Mouse (Mus musculus) CH12.LX (cell line): ENCODE results near the gene Phf13. TPM values are rescaled to one million over a fixed set of nuclear protein-coding genes. Genes with fewer than 3 reads are reported as not detected.

ENCODE experiments used
- DNase-seq: peaks from one replicate; pipeline ENCODE4 v3.0.0-alpha.2; 2013; ENCODE audit errors: extremely low read depth
- H3K27ac ChIP-seq: 2 replicates; pipeline ENCODE4 v1.5.1; 2012; ENCODE audit warnings: low read depth, mild to moderate bottlenecking, control low read depth, moderate library complexity; ENCODE audit not compliant: insufficient read depth
- H3K27me3 ChIP-seq: replicated peaks from 2 replicates; pipeline ENCODE3; 2012; ENCODE audit warnings: inconsistent platforms
- H3K36me3 ChIP-seq, 2 experiments: replicated peaks in 1 of 2; 2 replicates each; pipeline versions ENCODE3 to v1.6.1; 2012; ENCODE audit warnings: inconsistent platforms in 1 of 2, low read length in 1 of 2, mild to moderate bottlenecking in 1 of 2, mixed read lengths in 1 of 2, moderate library complexity in 1 of 2; ENCODE audit not compliant: control insufficient read depth in 1 of 2, insufficient read depth in 1 of 2
- H3K4me1 ChIP-seq, 2 experiments: 2 replicates each; pipeline ENCODE4 v1.6.1; 2012; ENCODE audit warnings: inconsistent platforms in 1 of 2, moderate library complexity in 1 of 2; ENCODE audit not compliant: insufficient read depth in 2 of 2, control insufficient read depth in 1 of 2
- H3K4me2 ChIP-seq: 2 replicates; pipeline ENCODE4 v1.6.1; 2012; ENCODE audit warnings: low read depth, mild to moderate bottlenecking, control low read depth; ENCODE audit not compliant: poor library complexity, insufficient read depth, severe bottlenecking
- H3K4me3 ChIP-seq, 3 experiments: fragments of 150-350 bp in 1 of 3; sonication (generic) in 1 of 3; replicated peaks in 1 of 3; 2 replicates each; pipeline versions ENCODE3 to v1.5.1; 2011 to 2012; ENCODE audit warnings: low read depth in 2 of 3, low read length in 2 of 3, mild to moderate bottlenecking in 2 of 3, moderate library complexity in 2 of 3, control low read depth in 1 of 3, improper control_type of control experiment in 1 of 3, inconsistent platforms in 1 of 3, mixed read lengths in 1 of 3; ENCODE audit not compliant: poor library complexity in 1 of 3
- H3K79me2 ChIP-seq: replicated peaks from 2 replicates; pipeline ENCODE4 v1.6.1; 2012; ENCODE audit warnings: mild to moderate bottlenecking, moderate library complexity; ENCODE audit not compliant: control insufficient read depth, poor library complexity, insufficient read depth, severe bottlenecking; ENCODE audit errors: extremely low read depth
- H3K9ac ChIP-seq: 2 replicates; pipeline ENCODE4 v1.6.1; 2012; ENCODE audit warnings: low read depth, mild to moderate bottlenecking, control low read depth, moderate library complexity; ENCODE audit not compliant: insufficient read depth
- H3K9me3 ChIP-seq: replicated peaks from 2 replicates; pipeline ENCODE3; 2012; ENCODE audit warnings: low read length, inconsistent platforms, mixed read lengths
- BHLHE40 ChIP-seq: IDR thresholded peaks from 2 replicates; pipeline ENCODE4 v1.6.1; 2011; ENCODE audit warnings: mild to moderate bottlenecking, low read depth, low read length, improper control_type of control experiment
- CHD1 ChIP-seq: IDR thresholded peaks from 2 replicates; pipeline ENCODE4 v1.6.1; 2012; ENCODE audit warnings: low read depth, low read length, improper control_type of control experiment, inconsistent platforms
- CHD2 ChIP-seq: IDR thresholded peaks from 2 replicates; pipeline ENCODE4 v1.6.1; 2011; ENCODE audit warnings: low read length, improper control_type of control experiment
- CTCF ChIP-seq, 2 experiments: IDR thresholded peaks in 1 of 2; conservative IDR thresholded peaks in 1 of 2; 2 replicates each; pipeline ENCODE4 v1.5.1; 2011 to 2012; ENCODE audit warnings: low read depth in 2 of 2, low read length in 2 of 2, improper control_type of control experiment in 1 of 2, inconsistent platforms in 1 of 2, mild to moderate bottlenecking in 1 of 2, moderate library complexity in 1 of 2
- E2F4 ChIP-seq: IDR thresholded peaks from 2 replicates; pipeline ENCODE4 v1.6.1; 2011; ENCODE audit warnings: low read depth, low read length, improper control_type of control experiment; ENCODE audit not compliant: insufficient replicate concordance
- ELF1 ChIP-seq: IDR thresholded peaks from 2 replicates; pipeline ENCODE4 v1.6.1; 2014; ENCODE audit warnings: low read depth, mild to moderate bottlenecking, inconsistent platforms, low read length, improper control_type of control experiment
- EP300 ChIP-seq: IDR thresholded peaks from 2 replicates; pipeline ENCODE4 v1.6.1; 2011; ENCODE audit warnings: low read length, improper control_type of control experiment
- ETS1 ChIP-seq: conservative IDR thresholded peaks from 2 replicates; pipeline ENCODE4 v1.6.1; 2012; ENCODE audit warnings: low read depth, mild to moderate bottlenecking, inconsistent platforms, low read length, improper control_type of control experiment, moderate library complexity
- HCFC1 ChIP-seq: IDR thresholded peaks from 2 replicates; pipeline ENCODE4 v1.6.1; 2012; ENCODE audit warnings: low read depth, mild to moderate bottlenecking, inconsistent platforms, low read length, improper control_type of control experiment
- JUN ChIP-seq: IDR thresholded peaks from 2 replicates; pipeline ENCODE4 v1.6.1; 2011; ENCODE audit warnings: low read depth, mild to moderate bottlenecking, low read length, improper control_type of control experiment, moderate library complexity; ENCODE audit not compliant: insufficient read depth
- KAT2A ChIP-seq: IDR thresholded peaks from 2 replicates; pipeline ENCODE4 v1.6.1; 2012; ENCODE audit warnings: low read length, improper control_type of control experiment, inconsistent platforms; ENCODE audit not compliant: insufficient replicate concordance
- MAFK ChIP-seq: IDR thresholded peaks from 2 replicates; pipeline ENCODE4 v1.6.1; 2011; ENCODE audit warnings: low read length, improper control_type of control experiment; ENCODE audit not compliant: insufficient replicate concordance
- MAX ChIP-seq: IDR thresholded peaks from 2 replicates; pipeline ENCODE4 v1.6.1; 2011; ENCODE audit warnings: low read length, improper control_type of control experiment
- MAZ ChIP-seq: IDR thresholded peaks from 2 replicates; pipeline ENCODE4 v1.6.1; 2012; ENCODE audit warnings: low read depth, mild to moderate bottlenecking, inconsistent platforms, low read length, improper control_type of control experiment, moderate library complexity
- MEF2A ChIP-seq: IDR thresholded peaks from 2 replicates; pipeline ENCODE4 v1.6.1; 2014; ENCODE audit warnings: low read depth, mild to moderate bottlenecking, inconsistent platforms, low read length, improper control_type of control experiment, borderline replicate concordance
- MXI1 ChIP-seq: IDR thresholded peaks from 2 replicates; pipeline ENCODE4 v1.6.1; 2011; ENCODE audit warnings: mild to moderate bottlenecking, low read depth, low read length, improper control_type of control experiment
- MYC ChIP-seq: IDR thresholded peaks from 2 replicates; pipeline ENCODE4 v1.6.1; 2011; ENCODE audit warnings: low read depth, mild to moderate bottlenecking, improper control_type of control experiment, low read length
- NELFE ChIP-seq: IDR thresholded peaks from 2 replicates; pipeline ENCODE4 v1.6.1; 2011; ENCODE audit warnings: low read depth, low read length, improper control_type of control experiment
- NRF1 ChIP-seq: IDR thresholded peaks from 2 replicates; pipeline ENCODE4 v1.6.1; 2014; ENCODE audit warnings: low read depth, mild to moderate bottlenecking, inconsistent platforms, low read length, improper control_type of control experiment, moderate library complexity
- PAX5 ChIP-seq: IDR thresholded peaks from 2 replicates; pipeline ENCODE4 v1.6.1; 2012; ENCODE audit warnings: low read length, inconsistent platforms, mixed read lengths
- POLR2AphosphoS2 ChIP-seq: IDR thresholded peaks from 2 replicates; pipeline ENCODE4 v1.6.1; 2011; ENCODE audit warnings: low read depth, low read length, improper control_type of control experiment
- RAD21 ChIP-seq: IDR thresholded peaks from 2 replicates; pipeline ENCODE4 v1.6.1; 2011; ENCODE audit warnings: low read depth, mild to moderate bottlenecking, low read length, improper control_type of control experiment, moderate library complexity
- RCOR1 ChIP-seq: conservative IDR thresholded peaks from 2 replicates; pipeline ENCODE4 v1.6.1; 2012; ENCODE audit warnings: low read depth, mild to moderate bottlenecking, inconsistent platforms, low read length, improper control_type of control experiment
- SIN3A ChIP-seq: IDR thresholded peaks from 2 replicates; pipeline ENCODE4 v1.6.1; 2012; ENCODE audit warnings: low read length, improper control_type of control experiment, inconsistent platforms
- SMC3 ChIP-seq: IDR thresholded peaks from 2 replicates; pipeline ENCODE4 v1.6.1; 2011; ENCODE audit warnings: low read depth, low read length, improper control_type of control experiment
- TBP ChIP-seq: conservative IDR thresholded peaks from 2 replicates; pipeline ENCODE4 v1.6.1; 2011; ENCODE audit warnings: low read depth, low read length, improper control_type of control experiment
- TCF12 ChIP-seq: IDR thresholded peaks from 2 replicates; pipeline ENCODE4 v1.6.1; 2014; ENCODE audit warnings: low read depth, mild to moderate bottlenecking, inconsistent platforms, low read length, improper control_type of control experiment
- USF1 ChIP-seq: IDR thresholded peaks from 2 replicates; pipeline ENCODE4 v1.6.1; 2014; ENCODE audit warnings: low read depth, mild to moderate bottlenecking, inconsistent platforms, low read length, improper control_type of control experiment
- USF2 ChIP-seq: conservative IDR thresholded peaks from 2 replicates; pipeline ENCODE4 v1.6.1; 2011; ENCODE audit warnings: low read depth, low read length, improper control_type of control experiment
- ZKSCAN1 ChIP-seq: IDR thresholded peaks from 2 replicates; pipeline ENCODE4 v1.6.1; 2012; ENCODE audit warnings: low read depth, inconsistent platforms, low read length, improper control_type of control experiment, borderline replicate concordance
- ZMIZ1 ChIP-seq: IDR thresholded peaks from 2 replicates; pipeline ENCODE4 v1.6.1; 2012; ENCODE audit warnings: low read depth, mild to moderate bottlenecking, inconsistent platforms, low read length, improper control_type of control experiment
- ZNF384 ChIP-seq: IDR thresholded peaks from 2 replicates; pipeline ENCODE4 v1.6.1; 2012; ENCODE audit warnings: low read depth, low read length, improper control_type of control experiment, inconsistent platforms
- dilution Hi-C: fragments of 300-500 bp; cut with MboI; formaldehyde crosslinking; loops from 2 replicates; pipeline ENCODE4 v1.14.3; 2020; ENCODE audit warnings: low sequenced_read_pairs; ENCODE audit not compliant: extremely low pct_unique_long_range_greater_than_20kb, extremely low pct_ligation_motif_present
- in situ Hi-C: fragments of 300-500 bp; cut with MboI; formaldehyde crosslinking; loops from 3 replicates; pipeline ENCODE4 v1.14.3; 2019; ENCODE audit warnings: low sequenced_read_pairs, low pct_ligation_motif_present, low pct_unique_long_range_greater_than_20kb, mixed read lengths
- polyA plus RNA-seq: library from polyadenylated mRNA; unstranded; fragments of >175 nt; gene quantifications from 2 replicates; pipeline ENCODE4 v1.2.1, GENCODE M21; 2012; ENCODE audit warnings: low read depth; ENCODE audit not compliant: insufficient read length
- total RNA-seq, 2 experiments: library from RNA; depleted of rRNA; stranded (reverse); fragments of 300-350 nt in 1 of 2; fragments of >200 nt in 1 of 2; gene quantifications; 2 replicates each; pipeline ENCODE4 v1.2.3; 2012 to 2014

Phf13 gene
- total and polyA plus RNA-seq, 3 experiments: 1.9 to 5.0 (median 4.9) TPM

GRCm38 (mm10) chr4:152029997-152030396 lies 33.9 kb upstream of the Phf13 start:
- Histone ChIP-seq H3K4me2 (no peak overlapping the region), H3K79me2 (peaks cover 18% of the 10 kb centered on the region), H3K27me3 (peaks cover 3% of the 10 kb centered on the region), H3K4me1 (peaks cover 20 to 31% of the 10 kb centered on the region in 2 experiments), H3K9me3 (no peaks in the 10 kb centered on the region), H3K9ac (no peak overlapping the region), H3K4me3 (no peak overlapping the region), H3K36me3 (peaks cover 0 to 15% of the 10 kb centered on the region in 2 experiments), H3K27ac (no peak overlapping the region)
- in situ Hi-C loops: loop anchor here (5.0 kb wide), 1 partner anchor 53 kb away; no protein-coding TSS in a partner anchor
- DNase-seq: peak; percentile 19
- TF ChIP-seq MAX (no peak), RAD21 (peak; percentile 20), MAFK (no peak), ZNF384 (no peak), USF2 (no peak), USF1 (no peak), PAX5 (no peak), MAZ (no peak), HCFC1 (no peak), MEF2A (no peak), NRF1 (no peak), CTCF (conservative IDR thresholded peaks at IDR 0.05 in 1 of 2, IDR thresholded peaks at IDR 0.05 in 1 of 2; ENCODE audit: low read depth in 2 of 2, low read length in 2 of 2) (peak in 1 of 2 experiments; percentile 30; a peak in 1 of 4 replicates), MYC (no peak), CHD1 (no peak), ETS1 (no peak), EP300 (no peak), SMC3 (peak; percentile 23; the same call in 1 of the 2 replicates), JUN (no peak), ELF1 (no peak), KAT2A (no peak), TCF12 (no peak), CHD2 (no peak), BHLHE40 (no peak), E2F4 (no peak)
- dilution Hi-C loops: no loop called here

GRCm38 (mm10) chr4:152029087-152029486 lies 33.0 kb upstream of the Phf13 start:
- dilution Hi-C loops: no loop called here
- H3K9me3 ChIP-seq: no peaks in the 10 kb centered on the region
- H3K36me3 ChIP-seq: peaks cover 7 to 25% of the 10 kb centered on the region in 2 experiments
- no peak overlapping the region for H3K27ac ChIP-seq
- in situ Hi-C loops: no loop called here
- peaks cover 21% of the 10 kb centered on the region for H3K79me2 ChIP-seq
- H3K9ac ChIP-seq: no peak overlapping the region
- DNase-seq: peak; percentile 15
- no peak for TF ChIP-seq ELF1
- peak in 1 of 2 experiments; percentile 57; a peak in 2 of 4 replicates for TF ChIP-seq CTCF (conservative IDR thresholded peaks at IDR 0.05 in 1 of 2, IDR thresholded peaks at IDR 0.05 in 1 of 2; ENCODE audit: low read depth in 2 of 2, low read length in 2 of 2)
- TF ChIP-seq NELFE: no peak
- no peak for TF ChIP-seq PAX5
- 0 out of 2 replicates have a peak, but pooled peaks have one; percentile 42 for TF ChIP-seq TBP
- no peak for TF ChIP-seq TCF12
- TF ChIP-seq RAD21: peak; percentile 32
- TF ChIP-seq CHD1: no peak
- no peak for TF ChIP-seq MAFK
- no peak for TF ChIP-seq MXI1
- TF ChIP-seq JUN: no peak
- no peak for TF ChIP-seq BHLHE40
- TF ChIP-seq MYC: peak; percentile 45; the same call in 1 of the 2 replicates
- TF ChIP-seq SMC3: peak; percentile 23
- TF ChIP-seq RCOR1: no peak
- no peak for TF ChIP-seq ZMIZ1
- TF ChIP-seq POLR2AphosphoS2: no peak
- TF ChIP-seq ZKSCAN1: no peak
- no peak for TF ChIP-seq USF2
- no peak for TF ChIP-seq NRF1
- no peak for TF ChIP-seq ZNF384
- TF ChIP-seq SIN3A: no peak
- H3K27me3 ChIP-seq: peaks cover 3% of the 10 kb centered on the region
- H3K4me1 ChIP-seq: peaks cover 20 to 36% of the 10 kb centered on the region in 2 experiments
- no peak overlapping the region for H3K4me2 ChIP-seq
- H3K4me3 ChIP-seq: no peak overlapping the region
